Mouse (Mus musculus): ENCODE data around the gene Syce2. TPM values are rescaled to one million over a fixed set of nuclear protein-coding genes. Genes with fewer than 3 reads are reported as not detected.
A peak's percentile ranks its signal among the peaks of the same experiment; 100 is the strongest.

Syce2 gene
- polyA plus RNA-seq, 1 experiment from 2014 or later: 86.2 TPM

DNA sequence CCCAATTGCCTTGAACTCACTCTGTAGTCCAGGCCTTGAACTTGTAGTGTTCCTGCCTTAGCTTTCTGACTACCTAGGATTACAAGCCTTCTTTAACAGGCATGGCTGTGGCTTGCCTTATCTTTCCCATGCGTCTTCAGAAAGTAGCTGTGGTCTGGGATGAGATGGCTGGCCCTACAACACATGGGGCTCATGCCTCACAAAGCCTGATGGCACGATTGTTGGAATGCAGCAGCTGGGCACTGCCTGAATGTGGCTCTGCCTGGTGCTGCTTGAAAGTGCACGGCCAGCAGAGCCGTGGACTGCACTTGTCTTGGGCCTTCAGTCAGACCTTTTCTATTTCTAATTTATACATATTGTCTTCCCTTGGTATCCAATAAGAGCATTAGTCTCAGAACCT is 12.8 kb downstream of the Syce2 start:
- Histone ChIP-seq H3K4me1 (replicated peaks; ENCODE audit: control insufficient read depth, insufficient read depth, low read length) (no peaks in the 10 kb centered on the region), H3K9me3 (ENCODE audit: control insufficient read depth, low read length) (no peaks in the 10 kb centered on the region), H3K9ac (ENCODE audit: low read length) (no peak overlapping the region), H3K27me3 (ENCODE audit: control insufficient read depth, insufficient read depth, low read length) (no peaks in the 10 kb centered on the region), H3K27ac (ENCODE audit: low read depth, low read length) (no peak overlapping the region), H3K36me3 (ENCODE audit: control insufficient read depth, insufficient read depth, low read length) (no peaks in the 10 kb centered on the region; the same call in 1 of the 2 replicates), H3K4me2 (ENCODE audit: low read depth, low read length, severe bottlenecking) (no peak overlapping the region), H3K4me3 (ENCODE audit: low read depth, low read length) (no peak overlapping the region)
- 88% methylated on average over 4 of the region's 4 CpGs for WGBS
- ATAC-seq (replicated peaks; ENCODE audit: low FRiP score) (no peak), DNase-seq (ENCODE audit: low spot score) (no peak)

DNA sequence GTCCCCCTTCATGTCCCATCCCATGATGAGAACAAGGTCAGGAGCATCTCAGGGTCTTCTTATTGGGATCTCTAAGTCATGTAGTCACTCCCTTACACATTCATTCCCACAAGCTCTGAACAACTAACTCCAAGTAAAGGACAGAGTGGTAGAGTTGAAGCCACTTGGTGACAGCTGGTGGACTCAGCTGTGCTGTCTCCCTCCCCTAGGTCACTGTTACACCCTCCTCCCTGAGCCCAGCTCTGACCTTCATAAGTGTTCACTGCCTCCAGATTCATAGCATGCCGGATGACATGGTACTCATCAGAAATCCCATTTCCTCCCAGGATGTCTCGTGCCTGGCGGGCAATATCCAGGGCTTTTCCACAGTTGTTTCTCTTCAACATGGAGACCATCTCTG is 16.4 kb downstream of the Syce2 start:
- Histone ChIP-seq H3K36me3 (ENCODE audit: control insufficient read depth, insufficient read depth, low read length) (no peaks in the 10 kb centered on the region; the same call in 1 of the 2 replicates), H3K4me1 (replicated peaks; ENCODE audit: control insufficient read depth, insufficient read depth, low read length) (peaks cover 5% of the 10 kb centered on the region; the same call in 1 of the 2 replicates), H3K27ac (ENCODE audit: low read depth, low read length) (no peak overlapping the region), H3K9ac (ENCODE audit: low read length) (no peak overlapping the region), H3K9me3 (ENCODE audit: control insufficient read depth, low read length) (no peaks in the 10 kb centered on the region), H3K4me3 (ENCODE audit: low read depth, low read length) (no peak overlapping the region), H3K27me3 (ENCODE audit: control insufficient read depth, insufficient read depth, low read length) (no peaks in the 10 kb centered on the region), H3K4me2 (ENCODE audit: low read depth, low read length, severe bottlenecking) (no peak overlapping the region)
- no peak for ATAC-seq (replicated peaks; ENCODE audit: low FRiP score)
- no peak for DNase-seq (ENCODE audit: low spot score)
- 96% methylated on average over 3 of the region's 3 CpGs for WGBS

DNA sequence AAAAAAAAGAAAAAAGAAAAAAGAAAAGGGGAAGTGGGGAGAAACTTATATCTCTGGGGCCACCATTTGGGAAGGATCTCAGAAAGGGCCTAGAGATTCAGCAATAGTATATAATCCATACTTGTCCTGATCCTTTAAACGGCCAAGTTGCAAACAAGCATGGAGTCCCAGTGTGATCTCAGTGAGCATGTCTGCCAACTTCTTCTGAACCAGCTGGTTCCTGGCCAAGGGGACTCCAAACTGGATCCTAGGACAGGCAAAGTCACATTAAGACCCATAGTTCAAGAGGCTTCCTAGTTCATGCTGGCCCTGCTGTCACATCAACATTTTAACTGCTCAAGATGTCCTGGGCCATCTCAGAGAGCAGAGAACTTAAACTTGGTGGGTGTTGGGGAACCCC is 17.2 kb downstream of the Syce2 start:
- Histone ChIP-seq H3K4me1 (replicated peaks; ENCODE audit: control insufficient read depth, insufficient read depth, low read length) (peaks cover 5% of the 10 kb centered on the region; the same call in 1 of the 2 replicates), H3K9me3 (ENCODE audit: control insufficient read depth, low read length) (no peaks in the 10 kb centered on the region), H3K36me3 (ENCODE audit: control insufficient read depth, insufficient read depth, low read length) (no peaks in the 10 kb centered on the region; the same call in 1 of the 2 replicates), H3K4me3 (ENCODE audit: low read depth, low read length) (no peak overlapping the region), H3K4me2 (ENCODE audit: low read depth, low read length, severe bottlenecking) (no peak overlapping the region), H3K27me3 (ENCODE audit: control insufficient read depth, insufficient read depth, low read length) (no peaks in the 10 kb centered on the region), H3K9ac (ENCODE audit: low read length) (no peak overlapping the region), H3K27ac (ENCODE audit: low read depth, low read length) (no peak overlapping the region)
- ATAC-seq (replicated peaks; ENCODE audit: low FRiP score): no peak
- no peak for DNase-seq (ENCODE audit: low spot score)
- WGBS: 97% methylated on average over 1 of the region's 1 CpGs

DNA sequence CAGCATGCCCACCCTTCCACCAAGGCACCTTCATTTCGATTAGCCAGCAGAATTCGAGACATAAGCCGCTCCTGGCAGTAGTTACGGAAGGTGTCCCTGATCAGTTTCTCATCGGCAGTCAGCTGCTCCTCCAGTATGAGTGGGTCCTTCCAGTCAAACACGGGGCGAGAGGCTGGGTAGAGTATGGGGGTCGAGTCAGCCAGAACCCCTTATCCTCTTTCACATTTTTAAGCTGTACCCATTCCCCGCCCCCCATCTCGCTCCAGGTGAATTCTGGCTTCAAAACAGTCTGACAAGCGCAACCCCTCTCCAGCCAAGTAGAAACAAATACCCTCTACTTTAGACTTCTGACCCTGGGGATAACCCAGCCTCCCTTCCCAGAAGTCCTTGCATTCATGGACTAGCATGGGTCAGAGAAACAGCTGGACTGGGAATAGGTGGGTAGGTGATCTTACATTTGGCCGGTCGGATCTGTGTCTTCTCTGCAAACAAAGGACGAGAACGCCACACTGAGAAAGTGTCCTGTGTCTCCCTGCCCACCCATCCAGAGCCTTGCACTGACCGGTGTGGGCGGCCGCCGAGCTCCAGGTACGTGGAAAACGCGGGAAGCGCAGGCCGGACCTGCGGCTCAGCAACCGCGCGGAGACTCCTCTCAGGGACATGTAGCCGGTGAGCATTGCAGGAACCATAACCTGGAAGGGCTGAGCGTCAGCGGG is 21.2 kb downstream of the Syce2 start:
- H3K27ac ChIP-seq (ENCODE audit: low read depth, low read length): no peak overlapping the region
- ATAC-seq (replicated peaks; ENCODE audit: low FRiP score) (peak; percentile 51; the same call in 1 of the 2 replicates), DNase-seq (ENCODE audit: low spot score) (peak; percentile 64)
- no peaks in the 10 kb centered on the region for H3K27me3 ChIP-seq (ENCODE audit: control insufficient read depth, insufficient read depth, low read length)
- H3K4me2 ChIP-seq (ENCODE audit: low read depth, low read length, severe bottlenecking): peak overlapping the region; percentile 91
- H3K9ac ChIP-seq (ENCODE audit: low read length): peak overlapping the region; percentile 72
- peaks cover 5% of the 10 kb centered on the region; the same call in 1 of the 2 replicates for H3K4me1 ChIP-seq (replicated peaks; ENCODE audit: control insufficient read depth, insufficient read depth, low read length)
- H3K36me3 ChIP-seq (ENCODE audit: control insufficient read depth, insufficient read depth, low read length): no peaks in the 10 kb centered on the region; the same call in 1 of the 2 replicates
- no peaks in the 10 kb centered on the region for H3K9me3 ChIP-seq (ENCODE audit: control insufficient read depth, low read length)
- 15% methylated on average over 31 of the region's 31 CpGs for WGBS
- H3K4me3 ChIP-seq (ENCODE audit: low read depth, low read length): peak overlapping the region; percentile 62

DNA sequence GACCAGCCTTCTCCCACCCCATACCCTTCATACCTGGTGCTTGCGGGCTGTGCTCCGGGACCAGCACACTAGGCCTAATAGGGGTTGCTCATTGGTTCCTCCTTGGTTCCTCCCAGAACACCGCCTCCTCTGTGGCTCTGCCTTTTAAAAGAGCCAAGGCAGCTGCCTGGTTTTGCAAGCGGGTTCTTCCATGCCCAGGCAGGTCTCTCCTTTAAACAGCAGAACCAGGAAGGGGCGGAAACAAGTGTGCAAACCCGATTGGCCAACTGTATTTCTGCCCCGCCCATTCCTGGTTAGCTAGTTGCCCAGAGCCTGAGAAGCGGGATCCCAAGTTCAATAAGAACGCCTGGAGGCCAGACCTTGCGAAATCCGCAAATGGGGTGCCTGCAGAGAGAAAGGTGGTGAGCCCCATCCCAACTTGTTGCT is 21.8 kb downstream of the Syce2 start, which contains the start of gene Gcdh:
Gene Gcdh, minus strand, starts transcription at position 213 of the 426 bp plus-strand sequence.
- H3K4me1 ChIP-seq (replicated peaks; ENCODE audit: control insufficient read depth, insufficient read depth, low read length): peaks cover 5% of the 10 kb centered on the region; the same call in 1 of the 2 replicates
- peak; percentile 91 for DNase-seq (ENCODE audit: low spot score)

DNA sequence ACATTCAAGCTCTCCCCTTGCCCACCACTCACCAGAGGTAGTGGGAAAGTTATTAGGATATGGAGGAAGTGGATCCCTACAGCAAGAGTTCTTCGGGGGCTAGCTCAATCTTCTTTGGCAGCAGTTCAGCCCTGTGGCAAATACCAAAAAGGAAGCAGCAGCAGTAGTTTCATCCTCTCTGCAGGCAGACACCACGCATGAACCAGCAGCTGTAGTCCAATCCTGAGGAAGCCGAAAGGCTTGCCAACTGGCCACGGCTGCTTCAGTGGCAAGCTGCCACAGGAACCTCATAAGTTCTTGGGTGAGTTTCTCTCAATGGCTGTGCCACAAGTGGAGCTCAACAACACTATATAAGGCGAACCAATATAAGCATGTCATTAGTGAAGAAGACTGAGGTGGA is 24.1 kb downstream of the Syce2 start:
- Histone ChIP-seq H3K27me3 (ENCODE audit: control insufficient read depth, insufficient read depth, low read length) (no peaks in the 10 kb centered on the region), H3K4me2 (ENCODE audit: low read depth, low read length, severe bottlenecking) (no peak overlapping the region), H3K4me3 (ENCODE audit: low read depth, low read length) (no peak overlapping the region), H3K27ac (ENCODE audit: low read depth, low read length) (no peak overlapping the region), H3K9me3 (ENCODE audit: control insufficient read depth, low read length) (no peaks in the 10 kb centered on the region), H3K9ac (ENCODE audit: low read length) (no peak overlapping the region), H3K36me3 (ENCODE audit: control insufficient read depth, insufficient read depth, low read length) (no peaks in the 10 kb centered on the region), H3K4me1 (replicated peaks; ENCODE audit: control insufficient read depth, insufficient read depth, low read length) (peaks cover 5% of the 10 kb centered on the region; the same call in 1 of the 2 replicates)
- 91% methylated on average over 5 of the region's 5 CpGs for WGBS
- DNase-seq (ENCODE audit: low spot score) (no peak), ATAC-seq (replicated peaks; ENCODE audit: low FRiP score) (no peak)

More for the DNA sequence above, 21.8 kb downstream of the Syce2 start, which contains the start of gene Gcdh:
- Histone ChIP-seq H3K9me3 (ENCODE audit: control insufficient read depth, low read length) (no peaks in the 10 kb centered on the region), H3K4me3 (ENCODE audit: low read depth, low read length) (peak within 1 kb of the TSS; percentile 62), H3K27me3 (ENCODE audit: control insufficient read depth, insufficient read depth, low read length) (no peaks in the 10 kb centered on the region), H3K36me3 (ENCODE audit: control insufficient read depth, insufficient read depth, low read length) (no peaks in the 10 kb centered on the region; the same call in 1 of the 2 replicates), H3K27ac (ENCODE audit: low read depth, low read length) (no peak within 1 kb of the TSS), H3K9ac (ENCODE audit: low read length) (peak within 1 kb of the TSS; percentile 72), H3K4me2 (ENCODE audit: low read depth, low read length, severe bottlenecking) (peak within 1 kb of the TSS; percentile 91)
- WGBS: under 1% methylated on average over 11 of the region's 11 CpGs
- peak; percentile 94 for ATAC-seq (replicated peaks; ENCODE audit: low FRiP score)

DNA sequence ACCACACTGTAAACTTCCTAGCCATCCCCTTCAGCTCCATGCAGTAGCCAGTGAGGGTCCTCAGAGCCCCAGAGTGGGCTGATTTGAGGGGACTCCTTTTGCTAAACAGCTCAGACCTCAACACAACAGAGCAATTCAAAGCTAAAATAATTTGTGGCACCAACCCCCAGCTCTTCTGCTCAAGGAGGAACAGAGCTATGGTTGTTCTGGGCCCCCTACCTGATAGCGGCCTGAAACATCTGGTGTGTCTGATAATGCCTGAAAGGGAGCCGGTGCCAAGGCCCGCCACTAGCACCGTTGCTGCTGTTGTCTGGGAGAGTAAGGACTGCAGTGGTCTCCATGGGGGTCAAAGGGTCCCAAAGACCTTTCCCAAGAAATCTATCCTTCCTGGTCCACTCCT is 29.2 kb downstream of the Syce2 start:
- DNase-seq (ENCODE audit: low spot score) (no peak), ATAC-seq (replicated peaks; ENCODE audit: low FRiP score) (no peak)
- WGBS: 78% methylated on average over 4 of the region's 4 CpGs
- no peak overlapping the region for H3K4me2 ChIP-seq (ENCODE audit: low read depth, low read length, severe bottlenecking)
- no peaks in the 10 kb centered on the region for H3K36me3 ChIP-seq (ENCODE audit: control insufficient read depth, insufficient read depth, low read length)
- H3K4me3 ChIP-seq (ENCODE audit: low read depth, low read length): no peak overlapping the region
- no peak overlapping the region for H3K9ac ChIP-seq (ENCODE audit: low read length)
- H3K9me3 ChIP-seq (ENCODE audit: control insufficient read depth, low read length): no peaks in the 10 kb centered on the region
- H3K4me1 ChIP-seq (replicated peaks; ENCODE audit: control insufficient read depth, insufficient read depth, low read length): peaks cover 2% of the 10 kb centered on the region; the same call in 1 of the 2 replicates
- H3K27ac ChIP-seq (ENCODE audit: low read depth, low read length): no peak overlapping the region
- peaks cover 2% of the 10 kb centered on the region; the same call in 1 of the 2 replicates for H3K27me3 ChIP-seq (ENCODE audit: control insufficient read depth, insufficient read depth, low read length)

DNA sequence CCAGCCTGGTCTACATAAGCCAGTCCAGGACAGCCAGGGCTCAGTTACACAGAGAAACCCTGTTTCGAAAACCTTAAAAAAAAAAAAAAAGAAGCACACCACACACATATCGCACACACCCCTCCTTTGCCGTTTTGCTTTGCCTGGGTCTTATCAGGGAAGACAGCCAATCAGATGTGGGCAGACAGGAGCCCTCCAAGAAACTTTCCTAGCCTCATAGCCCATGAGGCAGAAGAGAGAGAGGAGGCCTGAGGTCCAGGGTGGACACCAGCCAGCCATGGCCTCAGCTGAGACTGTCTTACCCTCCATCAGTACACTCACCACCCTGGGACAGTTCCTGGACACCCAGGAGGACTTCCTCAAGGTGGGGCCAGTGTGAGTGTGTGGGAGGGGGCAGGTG is 29.8 kb downstream of the Syce2 start, which contains the start of gene Klf1:
Gene Klf1, plus strand, starts transcription at position 177 of the 400 bp plus-strand sequence.
- Histone ChIP-seq H3K4me1 (replicated peaks; ENCODE audit: control insufficient read depth, insufficient read depth, low read length) (peaks cover 2% of the 10 kb centered on the region; the same call in 1 of the 2 replicates), H3K36me3 (ENCODE audit: control insufficient read depth, insufficient read depth, low read length) (no peaks in the 10 kb centered on the region), H3K9ac (ENCODE audit: low read length) (peak within 1 kb of the TSS; percentile 78), H3K4me3 (ENCODE audit: low read depth, low read length) (peak within 1 kb of the TSS; percentile 55), H3K4me2 (ENCODE audit: low read depth, low read length, severe bottlenecking) (peak within 1 kb of the TSS; percentile 97), H3K9me3 (ENCODE audit: control insufficient read depth, low read length) (no peaks in the 10 kb centered on the region), H3K27me3 (ENCODE audit: control insufficient read depth, insufficient read depth, low read length) (peaks cover 2% of the 10 kb centered on the region; the same call in 1 of the 2 replicates), H3K27ac (ENCODE audit: low read depth, low read length) (no peak within 1 kb of the TSS; the same call in 1 of the 2 replicates)
- ATAC-seq (replicated peaks; ENCODE audit: low FRiP score) (no peak), DNase-seq (ENCODE audit: low spot score) (no peak)
- WGBS: 77% methylated on average over 3 of the region's 3 CpGs
